Mouse (Mus musculus) hindbrain, embryonic 11.5 days (tissue): ENCODE measurements around the gene Slc8a1. TPM values are rescaled to one million over a fixed set of nuclear protein-coding genes. Genes with fewer than 3 reads are reported as not detected.

ENCODE experiments used
- ATAC-seq: fragments of 200-750 bp; cut with Nextera tagmentation; 2 replicates; pipeline ENCODE4 v1.8.0; 2017; ENCODE audit warnings: mild to moderate bottlenecking, moderate TSS enrichment, moderate library complexity; ENCODE audit not compliant: low FRiP score
- DNase-seq: peaks from one replicate; pipeline ENCODE4 v3.0.0-alpha.2; 2015; ENCODE audit warnings: low spot score
- H3K27ac ChIP-seq: fragments of 300-500 bp; sonication (generic); 2 replicates; pipeline ENCODE4 v1.5.1; 2014; ENCODE audit warnings: mild to moderate bottlenecking, low read depth, low read length
- H3K27me3 ChIP-seq: fragments of 300-500 bp; sonication (generic); 2 replicates; pipeline ENCODE4 v1.6.1; 2014; ENCODE audit warnings: mild to moderate bottlenecking, low read length, moderate library complexity, mixed read lengths; ENCODE audit not compliant: control insufficient read depth, insufficient read depth
- H3K36me3 ChIP-seq: fragments of 300-500 bp; sonication (generic); 2 replicates; pipeline ENCODE4 v1.6.1; 2014; ENCODE audit warnings: mild to moderate bottlenecking, low read length, moderate library complexity, mixed read lengths; ENCODE audit not compliant: control insufficient read depth, insufficient read depth
- H3K4me1 ChIP-seq: fragments of 300-500 bp; sonication (generic); replicated peaks from 2 replicates; pipeline ENCODE4 v1.6.1; 2014; ENCODE audit warnings: low read length, mixed read lengths; ENCODE audit not compliant: control insufficient read depth, insufficient read depth
- H3K4me2 ChIP-seq: fragments of 300-500 bp; sonication (generic); replicated peaks from 2 replicates; pipeline ENCODE4 v1.6.1; 2014; ENCODE audit warnings: mild to moderate bottlenecking, low read depth, low read length
- H3K4me3 ChIP-seq: fragments of 300-500 bp; sonication (generic); 2 replicates; pipeline ENCODE4 v1.5.1; 2014; ENCODE audit warnings: low read depth, low read length
- H3K9ac ChIP-seq: fragments of 300-500 bp; sonication (generic); 2 replicates; pipeline ENCODE4 v1.6.1; 2014; ENCODE audit warnings: low read depth, low read length
- H3K9me3 ChIP-seq: fragments of 300-500 bp; sonication (generic); 2 replicates; pipeline ENCODE4 v1.6.1; 2016; ENCODE audit warnings: low read length; ENCODE audit not compliant: control insufficient read depth
- WGBS: fragments of 180-500 bp; shearing (Covaris S2); extraction: QIAGEN DNeasy Blood & Tissue Kit; methylation state at CpG from one replicate; pipeline ENCODE4 v1.1.7; 2014; 5-methylcytosine and 5-hydroxymethylcytosine counted together
- polyA plus RNA-seq: library from polyadenylated mRNA; unstranded; fragments of >200 nt; fragmentation: Nextera tagmentation; extraction: Ambion mirVana; gene quantifications from 2 replicates; pipeline ENCODE4 v1.2.1, GENCODE M21; 2014

Gene Slc8a1
- polyA plus RNA-seq, 1 experiment from 2014 or later: 13.1 TPM

GRCm38 (mm10) chr17:81546012-81546411 is 192.2 kb downstream of the Slc8a1 start:
- 87% methylated on average over 5 of the region's 5 CpGs for WGBS
- no peak for DNase-seq
- no peak for ATAC-seq

GRCm38 (mm10) chr17:81544926-81545325 is 193.3 kb downstream of the Slc8a1 start:
- WGBS: 90% methylated on average over 3 of the region's 3 CpGs
- no peak for ATAC-seq

More at GRCm38 (mm10) chr17:81546012-81546411, 192.2 kb downstream of the Slc8a1 start:
- no peak overlapping the region for H3K4me3 ChIP-seq
- H3K9ac ChIP-seq: no peak overlapping the region
- H3K27me3 ChIP-seq: no peaks in the 10 kb centered on the region
- H3K36me3 ChIP-seq: no peaks in the 10 kb centered on the region
- H3K4me2 ChIP-seq: no peak overlapping the region
- no peaks in the 10 kb centered on the region for H3K4me1 ChIP-seq
- no peaks in the 10 kb centered on the region for H3K9me3 ChIP-seq
- no peak overlapping the region for H3K27ac ChIP-seq

GRCm38 (mm10) chr17:81542313-81543185 is 195.6 kb downstream of the Slc8a1 start:
- WGBS: 74% methylated on average over 12 of the region's 12 CpGs
- H3K9me3 ChIP-seq: no peaks in the 10 kb centered on the region
- no peaks in the 10 kb centered on the region for H3K36me3 ChIP-seq
- no peak overlapping the region for H3K4me2 ChIP-seq
- no peaks in the 10 kb centered on the region for H3K4me1 ChIP-seq
- no peaks in the 10 kb centered on the region for H3K27me3 ChIP-seq
- no peak overlapping the region for H3K27ac ChIP-seq
- no peak for DNase-seq
- H3K4me3 ChIP-seq: no peak overlapping the region
- no peak overlapping the region for H3K9ac ChIP-seq
- no peak for ATAC-seq

More at GRCm38 (mm10) chr17:81544926-81545325, 193.3 kb downstream of the Slc8a1 start:
- H3K36me3 ChIP-seq: no peaks in the 10 kb centered on the region
- no peak overlapping the region for H3K4me2 ChIP-seq
- no peak for DNase-seq
- H3K9ac ChIP-seq: no peak overlapping the region
- H3K9me3 ChIP-seq: no peaks in the 10 kb centered on the region
- no peak overlapping the region for H3K27ac ChIP-seq
- H3K4me3 ChIP-seq: no peak overlapping the region
- H3K27me3 ChIP-seq: no peaks in the 10 kb centered on the region
- H3K4me1 ChIP-seq: no peaks in the 10 kb centered on the region

- no peak overlapping the region for H3K27ac ChIP-seq
- no peaks in the 10 kb centered on the region for H3K4me1 ChIP-seq
- H3K4me3 ChIP-seq: no peak overlapping the region
- no peaks in the 10 kb centered on the region for H3K36me3 ChIP-seq
- H3K9ac ChIP-seq: no peak overlapping the region
- DNase-seq (no peak), ATAC-seq (no peak)
- H3K27me3 ChIP-seq: no peaks in the 10 kb centered on the region
- no peaks in the 10 kb centered on the region for H3K9me3 ChIP-seq
- no peak overlapping the region for H3K4me2 ChIP-seq
- WGBS: 77% methylated on average over 9 of the region's 9 CpGs
Observed at GRCm38 (mm10) chr17:81538163-81539160, 199.7 kb downstream of the Slc8a1 start.

GRCm38 (mm10) chr17:81536093-81536492 is 202.1 kb downstream of the Slc8a1 start:
- no peaks in the 10 kb centered on the region for H3K4me1 ChIP-seq
- H3K9ac ChIP-seq: no peak overlapping the region
- DNase-seq: no peak
- ATAC-seq: no peak
- no peak overlapping the region for H3K27ac ChIP-seq
- H3K4me2 ChIP-seq: no peak overlapping the region
- WGBS: 87% methylated on average over 3 of the region's 3 CpGs
- no peaks in the 10 kb centered on the region for H3K36me3 ChIP-seq
- no peaks in the 10 kb centered on the region for H3K27me3 ChIP-seq
- H3K9me3 ChIP-seq: no peaks in the 10 kb centered on the region
- no peak overlapping the region for H3K4me3 ChIP-seq

GRCm38 (mm10) chr17:81529849-81530248 is 208.3 kb downstream of the Slc8a1 start:
- Histone ChIP-seq H3K4me1 (no peaks in the 10 kb centered on the region), H3K4me3 (no peak overlapping the region), H3K4me2 (no peak overlapping the region), H3K36me3 (no peaks in the 10 kb centered on the region), H3K9me3 (no peaks in the 10 kb centered on the region), H3K27me3 (no peaks in the 10 kb centered on the region), H3K9ac (no peak overlapping the region), H3K27ac (no peak overlapping the region)
- ATAC-seq (no peak), DNase-seq (no peak)
- WGBS: 92% methylated on average over 2 of the region's 2 CpGs

- H3K9ac ChIP-seq: no peak overlapping the region
- no peak overlapping the region for H3K27ac ChIP-seq
- H3K36me3 ChIP-seq: no peaks in the 10 kb centered on the region
- no peaks in the 10 kb centered on the region for H3K27me3 ChIP-seq
- no peak for DNase-seq
- H3K4me3 ChIP-seq: no peak overlapping the region
- no peaks in the 10 kb centered on the region for H3K9me3 ChIP-seq
- no peak for ATAC-seq
- H3K4me2 ChIP-seq: no peak overlapping the region
- no peaks in the 10 kb centered on the region for H3K4me1 ChIP-seq
- 86% methylated on average over 4 of the region's 4 CpGs for WGBS
Observed at GRCm38 (mm10) chr17:81528940-81529339, 209.2 kb downstream of the Slc8a1 start.

GRCm38 (mm10) chr17:81526463-81526862 is 211.7 kb downstream of the Slc8a1 start:
- no peak for DNase-seq
- no peak for ATAC-seq
- Histone ChIP-seq H3K36me3 (no peaks in the 10 kb centered on the region), H3K4me1 (no peaks in the 10 kb centered on the region), H3K9me3 (no peaks in the 10 kb centered on the region), H3K9ac (no peak overlapping the region), H3K27ac (no peak overlapping the region), H3K4me3 (no peak overlapping the region), H3K4me2 (no peak overlapping the region), H3K27me3 (no peaks in the 10 kb centered on the region)
- 87% methylated on average over 3 of the region's 3 CpGs for WGBS
